Mouse (Mus musculus) CH12.LX (cell line): ENCODE data around the gene U2af1l4.

Source experiments
- CTCF ChIP-seq, 2 experiments: IDR thresholded peaks in 1 of 2; conservative IDR thresholded peaks in 1 of 2; 2 replicates each; pipeline ENCODE4 v1.5.1; 2011 to 2012; ENCODE audit warnings: low read depth in 2 of 2, low read length in 2 of 2, improper control_type of control experiment in 1 of 2, inconsistent platforms in 1 of 2, mild to moderate bottlenecking in 1 of 2, moderate library complexity in 1 of 2
- MAX ChIP-seq: IDR thresholded peaks from 2 replicates; pipeline ENCODE4 v1.6.1; 2011; ENCODE audit warnings: low read length, improper control_type of control experiment
- NELFE ChIP-seq: IDR thresholded peaks from 2 replicates; pipeline ENCODE4 v1.6.1; 2011; ENCODE audit warnings: low read depth, low read length, improper control_type of control experiment
- POLR2A ChIP-seq: IDR thresholded peaks from 2 replicates; pipeline ENCODE4 v1.6.1; 2011; ENCODE audit warnings: low read depth, mild to moderate bottlenecking, improper control_type of control experiment, low read length
- RCOR1 ChIP-seq: conservative IDR thresholded peaks from 2 replicates; pipeline ENCODE4 v1.6.1; 2012; ENCODE audit warnings: low read depth, mild to moderate bottlenecking, inconsistent platforms, low read length, improper control_type of control experiment
- USF1 ChIP-seq: IDR thresholded peaks from 2 replicates; pipeline ENCODE4 v1.6.1; 2014; ENCODE audit warnings: low read depth, mild to moderate bottlenecking, inconsistent platforms, low read length, improper control_type of control experiment
- ZNF384 ChIP-seq: IDR thresholded peaks from 2 replicates; pipeline ENCODE4 v1.6.1; 2012; ENCODE audit warnings: low read depth, low read length, improper control_type of control experiment, inconsistent platforms

DNA sequence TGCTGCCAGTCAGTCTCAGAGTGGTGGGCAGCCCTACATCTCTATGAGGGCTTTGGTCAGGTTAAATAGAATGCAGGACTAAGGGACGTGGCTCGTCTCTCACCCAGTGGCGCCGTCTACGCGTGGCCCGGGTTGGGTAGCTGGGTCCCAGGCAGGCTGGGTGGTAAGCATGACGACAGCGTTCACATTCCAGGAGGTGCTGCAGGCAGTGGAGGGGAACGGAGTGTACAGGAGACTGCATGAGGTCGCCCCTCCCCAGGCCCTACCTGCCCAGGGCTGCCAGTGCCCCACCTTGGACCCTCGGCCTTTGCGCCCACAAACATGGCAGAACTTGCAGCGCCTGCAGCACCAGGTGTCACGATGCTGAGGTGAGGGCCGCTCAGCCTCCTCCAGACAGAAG is 18.4 kb downstream of the U2af1l4 start:
- TF ChIP-seq POLR2A (no peak), CTCF (conservative IDR thresholded peaks at IDR 0.05 in 1 of 2, IDR thresholded peaks at IDR 0.05 in 1 of 2; ENCODE audit: low read depth in 2 of 2, low read length in 2 of 2) (no peak), NELFE (no peak), ZNF384 (no peak), USF1 (no peak), MAX (no peak), RCOR1 (no peak)
